Mouse (Mus musculus) skeletal muscle tissue, adult 2 months (tissue): ENCODE results near the gene Gria2.

ENCODE experiments used
- DNase-seq: peaks from one replicate; pipeline ENCODE4 v3.0.0-alpha.2; 2012; ENCODE audit warnings: low read depth, low spot score

Gene Gria2

DNA sequence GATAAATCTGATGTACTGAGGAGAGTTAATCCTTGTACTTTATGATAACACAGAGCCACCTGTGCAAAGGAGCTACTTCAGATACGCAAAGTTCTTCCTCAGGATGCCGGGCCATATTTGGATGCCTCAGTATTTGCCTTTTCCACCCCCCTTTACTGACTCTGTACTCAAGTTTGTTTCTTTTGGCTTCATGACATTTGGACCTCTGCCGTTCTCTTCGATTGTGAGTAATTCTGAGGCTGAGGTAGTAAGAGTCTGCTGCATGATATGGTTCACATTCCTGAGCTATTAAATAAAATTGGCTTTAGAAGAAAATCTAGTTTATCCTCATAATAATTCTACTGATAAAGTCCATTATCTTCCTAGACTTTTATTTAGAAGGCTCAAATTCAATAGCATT, 26.7 kb downstream of the Gria2 start:
- DNase-seq: no peak

DNA sequence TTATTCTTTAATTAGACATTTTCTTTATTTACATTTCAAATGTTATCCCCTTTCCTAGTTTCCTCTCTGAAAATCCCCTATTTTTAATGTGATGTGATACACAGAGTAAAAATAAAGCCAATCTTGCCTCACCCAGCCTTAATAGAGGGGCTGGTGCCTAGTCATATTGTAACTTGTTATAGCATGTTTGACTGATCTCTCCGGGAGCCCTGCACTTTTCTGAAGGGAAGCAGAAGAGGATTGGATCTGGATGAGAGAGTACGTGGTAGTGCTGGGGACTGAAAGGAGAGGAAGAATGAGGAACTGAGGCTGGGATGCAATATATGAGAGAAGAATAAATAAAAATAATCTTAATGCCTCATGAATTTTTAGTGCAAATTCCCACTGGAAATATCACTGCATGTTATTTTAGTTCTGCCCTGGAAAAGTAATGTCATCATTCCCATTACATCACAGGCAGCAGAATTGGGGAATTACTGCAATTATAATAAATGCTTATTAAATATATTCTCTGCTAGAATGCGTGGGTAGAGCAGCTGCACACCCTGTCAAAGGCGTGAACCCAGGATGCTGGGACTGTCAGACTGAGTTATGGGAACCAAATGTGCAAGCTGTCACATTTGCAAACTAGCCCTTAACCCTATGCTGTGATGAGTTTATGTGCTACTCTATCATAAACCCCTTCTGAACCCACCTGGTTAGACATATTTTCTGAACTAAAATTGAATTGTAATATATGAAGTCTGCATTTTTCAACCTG, 28.4 kb downstream of the Gria2 start:
- no peak for DNase-seq

DNA sequence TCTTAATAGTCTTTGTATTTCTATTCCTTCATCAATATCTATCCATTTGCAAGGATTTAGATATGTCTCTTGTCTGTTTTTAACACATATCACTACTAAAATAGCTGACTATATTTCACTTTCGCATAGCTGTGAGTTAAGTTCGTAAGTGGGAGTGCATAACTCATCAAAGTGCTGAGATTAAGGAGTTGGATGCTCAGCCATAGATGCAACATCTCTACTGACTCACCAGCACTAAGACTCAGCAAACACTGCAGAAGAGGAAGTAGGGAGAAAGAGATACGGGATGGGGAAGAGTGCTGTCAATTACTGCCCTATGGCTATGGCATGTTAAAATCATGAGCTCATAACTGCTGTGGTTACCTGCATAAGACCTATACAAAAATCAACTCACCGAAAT, 29.4 kb downstream of the Gria2 start:
- DNase-seq: no peak

DNA sequence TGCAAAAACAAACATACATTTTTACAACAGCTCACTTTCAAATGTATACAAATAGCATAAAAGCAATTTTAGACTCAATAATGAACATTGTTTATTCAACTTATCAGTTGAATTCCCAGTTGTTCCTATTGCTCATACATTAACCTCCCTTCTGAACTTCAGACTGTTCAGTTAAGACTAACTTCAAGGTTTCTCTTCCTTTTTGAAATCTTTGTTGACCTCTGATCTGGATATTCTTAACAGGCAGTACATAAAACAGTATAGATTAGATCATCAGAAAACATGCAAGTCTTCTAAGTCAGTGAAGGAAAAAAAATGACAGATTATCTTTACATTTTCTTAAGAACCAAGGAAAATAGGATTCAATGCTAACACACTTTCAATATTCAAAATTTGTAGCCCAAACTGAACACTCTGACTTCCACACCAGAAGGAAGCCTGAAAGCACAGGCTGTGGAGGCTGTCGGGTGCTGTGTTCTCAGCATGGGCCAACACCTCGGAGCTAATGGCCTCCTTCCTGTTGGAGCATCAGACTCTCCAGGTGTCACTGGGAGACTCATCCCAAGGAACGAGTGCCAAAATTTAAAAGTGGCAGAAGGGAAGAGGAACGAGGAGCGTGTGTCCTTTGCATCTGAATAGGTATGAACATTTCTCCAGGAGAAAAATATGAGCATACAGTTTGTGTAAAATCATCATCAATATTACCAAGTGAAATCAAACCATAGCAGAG, 33.0 kb downstream of the Gria2 start:
- DNase-seq: no peak

DNA sequence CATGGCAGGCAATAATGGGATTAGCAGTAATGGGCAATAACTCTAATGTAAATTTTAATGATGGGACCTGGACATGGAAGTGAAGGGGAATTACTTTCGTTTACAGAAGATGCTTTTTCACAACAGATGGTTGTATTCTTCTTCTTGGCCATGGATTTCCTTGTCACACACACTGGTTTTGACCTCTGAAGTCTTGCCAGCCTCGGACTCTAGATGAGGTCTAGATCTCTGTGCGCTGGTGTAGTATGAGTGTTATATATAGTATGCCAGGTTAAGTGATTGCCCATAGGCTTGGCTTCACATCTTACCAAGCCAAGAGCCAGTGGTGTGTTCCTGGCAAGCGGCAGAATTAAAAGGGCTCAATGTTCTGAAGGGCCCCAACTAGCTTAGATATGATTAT, 43.7 kb downstream of the Gria2 start:
- no peak for DNase-seq

DNA sequence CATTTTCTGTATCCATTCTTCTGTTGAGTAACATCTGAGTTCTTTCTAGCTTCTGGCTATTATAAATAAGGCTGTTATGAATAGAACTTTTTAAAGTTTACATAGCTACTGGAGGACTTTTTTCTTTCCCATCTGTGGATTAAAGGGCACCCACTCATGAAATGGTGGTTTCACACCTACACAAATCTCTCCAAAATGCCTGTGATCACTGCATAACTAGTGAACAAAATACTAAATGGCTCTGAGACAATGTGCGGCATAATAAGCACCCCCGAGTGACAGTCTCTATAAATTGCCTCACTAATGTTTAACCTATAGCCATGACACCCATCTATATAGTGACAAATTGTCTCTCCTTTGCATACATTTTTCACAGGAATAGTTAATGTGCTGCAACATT, 44.3 kb downstream of the Gria2 start:
- DNase-seq: no peak

DNA sequence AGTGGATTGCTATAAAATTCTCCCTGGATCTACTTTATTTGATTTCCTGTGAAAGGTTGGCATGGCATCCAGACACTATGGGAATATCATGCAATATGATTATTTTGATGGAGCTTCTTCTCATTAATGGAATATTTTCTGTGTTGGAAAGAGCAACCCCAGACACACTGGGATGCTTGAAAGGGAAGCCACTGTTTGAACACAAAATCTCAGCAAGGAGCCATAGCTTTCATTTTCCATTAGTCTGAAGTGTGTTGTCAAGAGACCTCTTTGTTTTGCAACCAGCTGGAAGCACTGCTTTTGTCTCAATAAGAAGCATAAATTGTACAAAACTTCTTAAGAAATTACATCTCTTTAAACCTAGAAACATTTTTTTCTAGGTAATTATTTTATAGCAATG, 51.8 kb downstream of the Gria2 start:
- DNase-seq: no peak

DNA sequence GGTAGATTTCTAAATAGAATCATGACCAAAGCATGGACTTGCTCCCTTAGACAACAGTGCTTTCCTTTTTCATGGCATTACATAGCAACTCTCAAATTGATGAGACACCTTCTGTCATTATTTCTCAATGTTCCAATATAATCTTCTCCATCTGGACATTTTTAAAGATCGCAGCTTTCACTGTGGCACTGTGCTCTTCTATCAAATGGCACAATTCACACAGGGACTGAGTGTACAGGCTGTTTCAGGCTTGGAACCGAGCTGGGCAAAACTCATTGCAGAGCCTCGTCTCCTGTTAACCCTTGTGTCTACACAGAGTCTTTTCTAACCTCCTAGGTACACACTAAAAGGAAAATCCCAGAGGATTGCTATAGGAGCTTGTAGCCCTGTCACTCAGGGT, 77.4 kb downstream of the Gria2 start:
- no peak for DNase-seq

DNA sequence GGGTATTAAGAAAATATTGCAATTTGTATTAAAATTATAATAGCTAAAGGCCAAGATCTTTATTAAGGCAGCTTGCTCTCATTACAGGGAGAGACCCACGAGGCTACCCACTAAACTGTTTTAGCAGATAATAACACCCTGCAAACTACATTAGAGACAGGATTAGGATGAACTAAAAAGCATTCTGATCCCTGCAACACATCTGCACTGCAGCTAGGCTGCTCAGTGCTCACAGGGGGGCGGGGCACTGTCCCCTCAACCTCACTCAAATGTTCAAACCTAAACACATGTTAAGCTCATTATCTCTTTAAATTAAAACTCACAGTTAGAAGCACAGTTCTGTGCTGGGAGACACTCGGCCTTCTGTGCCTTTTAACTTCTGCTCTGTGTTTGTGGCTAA, 89.5 kb downstream of the Gria2 start:
- no peak for DNase-seq

DNA sequence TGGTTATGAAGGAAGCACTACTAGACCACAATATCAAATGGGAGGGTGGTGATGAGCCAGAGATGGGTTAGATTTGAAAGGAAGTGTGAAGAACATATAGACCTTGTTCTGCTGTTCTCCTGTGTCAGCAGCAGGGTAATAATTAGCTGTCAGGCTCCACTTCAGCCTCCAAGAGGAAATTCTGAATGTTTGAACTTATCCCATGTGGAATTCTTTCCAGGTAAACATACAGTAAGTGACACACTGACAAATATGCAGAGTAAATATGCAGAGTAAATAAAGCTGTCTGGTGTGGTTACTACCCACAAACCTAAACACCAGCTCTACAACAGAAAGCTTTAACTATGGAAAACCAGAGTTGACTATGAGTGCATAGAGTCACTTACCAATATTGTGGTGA, 93.6 kb downstream of the Gria2 start:
- DNase-seq: no peak

DNA sequence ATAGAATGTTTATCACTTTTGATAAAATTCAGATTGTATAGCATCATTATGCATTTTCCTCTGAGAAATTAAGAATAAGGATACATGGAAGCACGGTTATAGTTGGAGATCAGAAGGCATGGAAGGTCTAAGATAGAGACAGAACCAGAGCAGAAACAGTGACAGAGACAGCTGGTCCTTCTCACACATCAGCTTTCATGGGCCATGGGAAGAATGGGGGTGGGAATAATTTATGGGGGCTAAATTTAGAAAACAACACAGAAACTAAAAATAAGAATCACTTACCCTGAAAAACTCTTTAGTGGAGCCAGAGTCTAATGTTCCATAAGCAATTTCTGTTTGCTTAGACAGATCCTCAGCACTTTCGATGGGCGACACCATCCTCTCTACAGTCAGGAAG, 100.5 kb downstream of the Gria2 start:
- DNase-seq: no peak

DNA sequence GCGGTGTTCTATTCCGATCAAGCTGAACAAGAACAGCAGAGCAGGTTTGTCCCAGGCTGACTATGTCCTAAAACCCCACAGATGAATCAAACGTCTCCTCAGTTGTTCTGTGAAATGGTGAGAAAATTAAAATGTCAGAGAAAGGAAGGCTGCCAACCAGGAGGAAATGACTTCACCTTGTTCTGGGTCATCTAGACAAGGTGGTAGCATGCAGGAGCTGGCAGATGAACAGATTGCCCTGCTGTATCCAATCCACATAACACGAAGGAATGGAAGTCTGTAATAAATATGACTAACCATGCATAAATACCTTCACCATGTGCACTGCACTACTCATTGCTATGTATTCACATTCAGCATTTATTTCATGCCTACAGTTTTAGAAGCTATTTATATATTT, 105.1 kb downstream of the Gria2 start:
- DNase-seq: no peak

DNA sequence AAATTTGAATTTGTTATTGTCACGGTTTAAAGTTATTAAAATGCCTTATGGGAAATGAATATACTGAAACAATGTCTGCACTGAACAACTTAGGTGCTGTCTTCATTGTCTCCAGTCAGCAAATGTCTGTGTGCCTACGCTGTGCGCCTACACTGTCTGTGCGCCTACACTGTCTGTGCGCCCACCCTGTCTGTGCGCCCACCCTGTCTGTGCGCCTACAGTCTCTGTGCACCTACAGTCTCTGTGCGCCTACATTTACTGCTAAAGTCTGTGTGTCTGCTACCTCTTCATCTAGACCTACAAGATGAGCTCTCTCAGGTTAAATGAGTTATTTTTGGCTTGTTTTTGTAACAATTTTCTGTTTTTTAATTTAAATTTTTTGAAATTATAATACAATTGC, 107.7 kb downstream of the Gria2 start:
- DNase-seq: no peak

DNA sequence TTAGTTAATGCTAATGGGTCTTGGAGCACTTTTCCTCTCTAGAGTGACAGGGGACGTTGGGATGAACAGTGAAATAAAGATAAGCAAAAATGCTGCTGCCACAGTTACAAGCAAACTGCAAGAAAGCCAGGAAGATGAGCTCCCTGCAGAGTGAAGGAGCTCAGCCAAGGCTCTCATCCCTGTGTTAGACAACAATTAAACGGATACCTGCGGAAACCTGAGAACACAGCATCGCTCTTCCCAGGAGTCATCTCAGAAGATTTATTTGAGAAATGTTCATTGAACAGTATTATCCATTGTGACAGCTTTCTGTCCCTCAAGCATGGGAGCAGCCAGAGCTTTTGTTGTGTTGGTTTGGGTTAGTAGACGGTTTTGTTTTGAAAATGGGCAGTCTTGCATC, 137.5 kb downstream of the Gria2 start:
- no peak for DNase-seq

DNA sequence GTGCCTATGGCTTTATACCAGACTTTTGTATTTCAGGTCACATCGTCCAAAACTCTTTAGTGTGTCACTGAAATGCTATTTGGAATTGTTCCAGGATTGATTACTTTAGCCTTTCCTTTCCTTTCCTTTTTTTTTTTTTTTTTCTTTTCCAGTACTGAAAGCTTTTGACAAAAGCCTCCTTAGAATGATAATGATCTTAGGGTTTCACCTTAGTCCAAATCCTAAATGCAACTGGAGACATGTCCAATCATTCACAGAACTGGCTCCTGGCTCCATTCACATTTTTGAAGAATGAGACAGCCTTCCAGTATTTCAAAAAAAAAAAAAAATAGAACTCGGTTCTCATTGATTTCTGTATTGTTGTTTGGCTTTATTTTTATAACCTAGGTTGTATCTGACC, 139.3 kb downstream of the Gria2 start:
- no peak for DNase-seq

DNA sequence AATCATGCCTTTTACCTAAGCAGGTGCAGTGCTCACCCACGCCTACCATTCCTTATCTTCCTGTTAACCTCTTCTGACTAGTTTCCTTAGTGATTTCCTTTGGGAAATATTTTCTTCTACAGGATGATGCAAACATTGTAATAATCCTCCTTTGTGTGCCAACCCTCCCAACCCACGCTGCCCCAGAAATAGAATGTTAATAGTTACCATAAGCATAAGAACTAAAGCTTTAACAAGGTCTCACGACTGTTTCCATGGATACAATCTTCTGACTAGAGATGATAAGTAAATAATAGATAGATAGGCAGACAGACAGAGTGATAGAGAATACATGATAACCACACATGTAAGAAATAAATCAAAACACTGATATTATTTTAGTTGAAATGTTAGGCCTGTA, 140.8 kb downstream of the Gria2 start:
- DNase-seq: no peak

DNA sequence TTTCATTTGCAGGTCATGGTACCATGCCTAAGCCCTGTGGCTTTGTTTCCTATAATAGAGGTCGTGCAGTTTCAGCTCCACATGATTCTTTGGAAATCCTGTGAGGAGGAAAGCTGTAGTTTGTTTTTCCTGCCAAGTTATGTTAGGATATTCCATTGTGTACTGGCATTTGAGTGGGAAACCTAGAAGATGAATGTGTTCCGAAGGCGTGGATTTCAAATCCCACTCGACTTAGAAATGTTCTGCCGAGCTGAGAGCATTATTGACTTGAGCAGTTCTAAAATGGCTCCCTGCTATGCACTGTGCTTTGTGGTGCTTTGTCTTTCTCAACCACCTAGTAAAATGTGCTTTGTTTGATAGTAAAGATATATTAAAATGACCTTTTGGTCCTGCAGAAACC, 150.4 kb downstream of the Gria2 start:
- no peak for DNase-seq
